Mouse (Mus musculus) E14TG2a.4 (cell line): ENCODE results near the gene Mr1.

Experiments
- CTCF ChIP-seq: conservative IDR thresholded peaks from 2 replicates; pipeline ENCODE4 v1.5.1; 2014; ENCODE audit warnings: low read length
- NANOG ChIP-seq: IDR thresholded peaks from 2 replicates; pipeline ENCODE4 v1.6.1; 2014; ENCODE audit warnings: borderline replicate concordance, low read length, mixed read lengths

DNA sequence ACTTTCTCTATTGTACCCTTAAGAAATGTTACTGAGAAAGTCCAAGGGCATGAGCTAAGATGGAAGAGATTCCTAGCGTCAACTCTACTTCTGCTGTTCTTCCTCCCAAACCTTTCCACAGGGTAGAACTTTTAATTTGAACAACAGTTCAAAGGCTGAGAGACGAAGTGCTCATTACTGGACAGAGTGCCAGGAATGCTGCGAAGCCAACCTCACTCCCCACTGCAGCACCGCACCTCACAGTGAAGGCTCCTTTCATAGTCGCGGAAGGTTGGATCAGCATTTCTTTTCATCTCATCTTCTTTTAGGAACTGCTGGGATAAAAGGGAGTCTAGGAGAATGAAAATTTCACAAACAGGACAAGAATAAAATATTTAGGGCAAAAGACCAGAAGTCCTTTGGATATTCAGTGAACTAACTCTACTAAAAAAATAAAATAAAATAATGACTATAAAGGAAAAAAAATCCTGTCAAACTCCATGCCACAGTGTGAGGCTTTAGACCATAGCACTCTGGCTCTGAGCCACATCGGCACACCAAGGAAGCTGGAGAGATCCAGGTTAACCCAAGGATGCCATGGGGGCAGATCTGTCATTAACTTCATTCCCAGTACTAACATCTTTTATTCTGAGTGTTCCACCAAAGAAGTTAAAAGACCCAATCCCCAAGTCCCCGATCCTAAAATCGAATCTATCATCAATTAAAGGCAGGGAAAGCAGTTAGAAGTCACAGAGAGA lies 52.5 kb downstream of the Mr1 start:
- TF ChIP-seq CTCF (no peak), NANOG (no peak)
